In the genomic region with DNA sequence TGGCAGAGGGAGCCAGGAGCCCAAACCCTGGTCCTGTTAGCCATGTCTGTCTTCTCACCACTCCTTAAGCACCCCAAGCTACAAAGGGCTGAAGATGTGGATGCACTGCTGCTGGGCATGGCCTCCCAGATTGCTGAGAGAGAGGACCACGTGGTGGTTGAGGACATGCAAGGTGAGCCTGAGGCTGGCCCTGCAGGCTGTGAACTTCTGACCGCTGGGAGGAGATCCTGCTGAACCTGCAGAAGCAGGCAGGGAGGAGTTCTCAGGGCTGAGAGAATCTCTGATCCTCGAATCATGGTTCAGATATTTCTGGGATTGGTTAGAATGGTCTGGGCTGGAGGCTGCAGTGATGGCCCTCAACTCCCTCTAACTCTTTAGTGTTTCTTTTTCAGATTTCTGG, we compare ENCODE assay signal across 31 mouse cellular contexts. TPM values are rescaled to one million over a fixed set of nuclear protein-coding genes. Genes with fewer than 3 reads are reported as not detected.
A peak's percentile ranks its signal among the peaks of the same experiment; 100 is the strongest.
DNase-seq lines count a peak whose midpoint lies in the region; ATAC-seq and TF ChIP-seq lines count a peak whose summit lies in the region.
"Had no signal": no experiment of that assay in that cellular context is flagged by ENCODE, and none has a peak within 500 bp of the region (broad histone marks: within the 10 kb centered on the region; RNA-seq: fewer than 3 reads in every experiment).

No protein-coding gene starts in this region.

- H3K79me2 ChIP-seq in liver, adult 2 months (ENCODE audit: control insufficient read depth, insufficient read depth, low read length), result no peaks in the 10 kb centered on the region

- no peak overlapping the region for H3K27ac ChIP-seq in kidney, adult 2 months (ENCODE audit: insufficient read depth, low read depth, low read length)
- no peak overlapping the region for H3K27ac ChIP-seq in kidney, postnatal 0 days
- no peak overlapping the region for H3K27ac ChIP-seq in liver, adult 2 months (replicated peaks; ENCODE audit: insufficient read depth, low read depth, low read length)
- H3K27ac ChIP-seq in liver, embryonic 12.5 days, result no peak overlapping the region
- H3K27ac ChIP-seq: embryonic facial prominence, embryonic 10.5 days; embryonic facial prominence, embryonic 13.5 days; forebrain, embryonic 12.5 days; forebrain, embryonic 15.5 days; heart, embryonic 15.5 days; hindbrain, embryonic 10.5 days; hindbrain, embryonic 13.5 days had no signal

- no peak overlapping the region for H3K9ac ChIP-seq in kidney, postnatal 0 days (ENCODE audit: low read depth, low read length)
- no peak overlapping the region for H3K9ac ChIP-seq in liver, adult 2 months (ENCODE audit: low read depth, low read length)
- H3K9ac ChIP-seq in liver, embryonic 12.5 days, result no peak overlapping the region
- H3K9ac ChIP-seq: embryonic facial prominence, embryonic 13.5 days; forebrain, embryonic 12.5 days; forebrain, embryonic 15.5 days; heart, embryonic 12.5 days; heart, embryonic 15.5 days; hindbrain, embryonic 13.5 days had no signal

- peak; percentile 56 for DNase-seq in kidney, adult 2 months
- no peak for DNase-seq in kidney, postnatal 4 days
- DNase-seq in kidney, postnatal 0 days (ENCODE audit: low spot score), result no peak
- no peak for DNase-seq in kidney, postnatal 14 days
- DNase-seq in liver, adult 2 months (ENCODE audit: extremely low read depth, low read depth, low spot score), result peak; percentile 13
- DNase-seq: adrenal gland, adult 2 months; adrenal gland, postnatal 14 days; cerebellum, adult 11-12 months; cerebellum, adult 8-10 months; cerebellum, postnatal 10 days; cerebellum, postnatal 36 days; embryo, embryonic 11 days; gastrocnemius, postnatal 25 days; heart, adult 18-20 months; heart, postnatal 10 days; heart, postnatal 36 days had no signal

- no peak for TF ChIP-seq POLR2A in kidney, adult 2 months (IDR thresholded peaks at IDR 0.05; ENCODE audit: low read depth, low read length)
- no peak for TF ChIP-seq POLR2A in liver, adult 2 months (IDR thresholded peaks at IDR 0.05; ENCODE audit: extremely low read depth, insufficient read depth, low read length)

- H3K4me1 ChIP-seq in kidney, adult 2 months (ENCODE audit: control insufficient read depth, insufficient read depth, low read length), result 0 out of 2 replicates have a peak, but pooled peaks cover 2% of the 10 kb centered on the region
- H3K4me1 ChIP-seq in kidney, postnatal 0 days (replicated peaks; ENCODE audit: insufficient read depth, low read length), result no peaks in the 10 kb centered on the region
- peaks cover 3% of the 10 kb centered on the region; the same call in 1 of the 2 replicates for H3K4me1 ChIP-seq in liver, adult 2 months (ENCODE audit: control insufficient read depth, insufficient read depth, low read length)
- no peaks in the 10 kb centered on the region for H3K4me1 ChIP-seq in liver, embryonic 12.5 days
- H3K4me1 ChIP-seq: embryonic facial prominence, embryonic 10.5 days; embryonic facial prominence, embryonic 13.5 days; forebrain, embryonic 12.5 days; forebrain, embryonic 15.5 days; heart, embryonic 12.5 days; hindbrain, embryonic 10.5 days; hindbrain, embryonic 13.5 days had no signal

- peak; percentile 72 for ATAC-seq in kidney, postnatal 0 days (replicated peaks; ENCODE audit: low FRiP score, low read depth)
- no peak for ATAC-seq in liver, embryonic 12.5 days
- ATAC-seq: CD4-positive, CD25-positive, alpha-beta regulatory T cell, adult 4 months; forebrain, embryonic 15.5 days had no signal

- no peaks in the 10 kb centered on the region for H3K36me3 ChIP-seq in kidney, adult 2 months (ENCODE audit: control insufficient read depth, insufficient read depth, low read length)
- H3K36me3 ChIP-seq in kidney, postnatal 0 days (ENCODE audit: insufficient read depth, low read length), result no peaks in the 10 kb centered on the region
- no peaks in the 10 kb centered on the region for H3K36me3 ChIP-seq in liver, adult 2 months (ENCODE audit: control insufficient read depth, insufficient read depth, low read length)
- H3K36me3 ChIP-seq in liver, embryonic 12.5 days, result no peaks in the 10 kb centered on the region
- H3K36me3 ChIP-seq: embryonic facial prominence, embryonic 10.5 days; embryonic facial prominence, embryonic 13.5 days; forebrain, embryonic 12.5 days; forebrain, embryonic 15.5 days; heart, embryonic 12.5 days; heart, embryonic 15.5 days; hindbrain, embryonic 10.5 days; hindbrain, embryonic 13.5 days had no signal

- WGBS in kidney, adult 2 months, result 46% methylated on average over 3 of the region's 3 CpGs
- WGBS in kidney, postnatal 0 days, result 52% methylated on average over 3 of the region's 3 CpGs
- WGBS in liver, adult 2 months, result 33% methylated on average over 3 of the region's 3 CpGs
- WGBS in liver, embryonic 12.5 days (ENCODE audit: insufficient replicate concordance), result 32% methylated on average over 3 of the region's 3 CpGs

- H3K9me3 ChIP-seq in kidney, postnatal 0 days (replicated peaks; ENCODE audit: low read length), result no peaks in the 10 kb centered on the region
- H3K9me3 ChIP-seq in liver, embryonic 12.5 days (replicated peaks), result no peaks in the 10 kb centered on the region
- H3K9me3 ChIP-seq: embryonic facial prominence, embryonic 10.5 days; embryonic facial prominence, embryonic 13.5 days; forebrain, embryonic 12.5 days; forebrain, embryonic 15.5 days; heart, embryonic 12.5 days; heart, embryonic 15.5 days; hindbrain, embryonic 10.5 days; hindbrain, embryonic 13.5 days had no signal

- no peak overlapping the region for H3K4me3 ChIP-seq in kidney, adult 2 months (ENCODE audit: insufficient read depth, low read depth, low read length)
- H3K4me3 ChIP-seq in kidney, postnatal 0 days (replicated peaks; ENCODE audit: low read depth, low read length), result no peak overlapping the region
- no peak overlapping the region for H3K4me3 ChIP-seq in liver, adult 2 months (ENCODE audit: insufficient read depth, low read depth, low read length)
- no peak overlapping the region for H3K4me3 ChIP-seq in liver, embryonic 12.5 days
- H3K4me3 ChIP-seq: embryonic facial prominence, embryonic 10.5 days; embryonic facial prominence, embryonic 13.5 days; erythroblast, embryonic 14.5 days; forebrain, embryonic 12.5 days; forebrain, embryonic 15.5 days; heart, embryonic 12.5 days; heart, embryonic 15.5 days; hindbrain, embryonic 10.5 days; hindbrain, embryonic 13.5 days had no signal

- no peak overlapping the region for H3K4me2 ChIP-seq in kidney, postnatal 0 days (ENCODE audit: low read length)
- no peak overlapping the region for H3K4me2 ChIP-seq in liver, embryonic 12.5 days
- H3K4me2 ChIP-seq: embryonic facial prominence, embryonic 13.5 days; forebrain, embryonic 12.5 days; forebrain, embryonic 15.5 days; heart, embryonic 12.5 days; heart, embryonic 15.5 days; hindbrain, embryonic 13.5 days had no signal

- H3K27me3 ChIP-seq in kidney, adult 2 months (replicated peaks; ENCODE audit: control insufficient read depth, insufficient read depth, low read length), result no peaks in the 10 kb centered on the region
- no peaks in the 10 kb centered on the region for H3K27me3 ChIP-seq in kidney, postnatal 0 days (ENCODE audit: insufficient read depth, low read length)
- H3K27me3 ChIP-seq in liver, adult 2 months (ENCODE audit: control insufficient read depth, insufficient read depth, low read length), result no peaks in the 10 kb centered on the region
- H3K27me3 ChIP-seq in liver, embryonic 12.5 days (replicated peaks), result peaks cover 12% of the 10 kb centered on the region; the same call in 1 of the 2 replicates
- H3K27me3 ChIP-seq: embryonic facial prominence, embryonic 13.5 days; forebrain, embryonic 12.5 days; forebrain, embryonic 15.5 days had no signal

- TF ChIP-seq CTCF in kidney, adult 2 months (conservative IDR thresholded peaks at IDR 0.05; ENCODE audit: insufficient read depth, insufficient read length, low read depth, low read length), result no peak
- no peak for TF ChIP-seq CTCF in kidney, postnatal 0 days (IDR thresholded peaks at IDR 0.05; ENCODE audit: low read depth)
- no peak for TF ChIP-seq CTCF in liver, adult 2 months (IDR thresholded peaks at IDR 0.05; ENCODE audit: low read depth, low read length)

RNA-seq across cellular contexts. Expression of a gene that starts 8.5 kb away (rescaled TPM):
- 0.20 and 0.31 TPM in 2 replicates for polyA plus RNA-seq in kidney, adult 2 months (2012; rRNA removed)
- polyA plus RNA-seq in kidney, postnatal 0 days (2015; fragmentation: Nextera tagmentation; extraction: Ambion mirVana), result not detected in 2 replicates
- not detected in 2 replicates for total RNA-seq in liver, adult 2 months (2014; rRNA removed)
- not detected in 2 replicates for polyA plus RNA-seq in liver, adult 2 months (2012; rRNA removed)
- polyA plus RNA-seq in liver, embryonic 12.5 days (2016; fragmentation: Nextera tagmentation; extraction: Ambion mirVana), result not detected in 2 replicates
- total RNA-seq: adrenal gland, adult 2 months; adrenal gland, postnatal 14 days; MEL had no signal
- polyA plus RNA-seq: CD4-positive, CD25-positive, alpha-beta regulatory T cell, adult 4 months; cortical plate, adult 2 months; erythroblast, embryonic 14.5 days had no signal

RNA-seq across cellular contexts. Expression of a gene that starts 10.4 kb away (rescaled TPM):
- polyA plus RNA-seq in kidney, adult 2 months (2012; rRNA removed), result 0.28 and 0.35 TPM in 2 replicates
- 0.15 TPM in 1 of 2 replicates, not detected in the other for polyA plus RNA-seq in kidney, postnatal 0 days (2015; fragmentation: Nextera tagmentation; extraction: Ambion mirVana)
- total RNA-seq in liver, adult 2 months (2014; rRNA removed), result not detected in 2 replicates
- polyA plus RNA-seq in liver, adult 2 months (2012; rRNA removed), result not detected in 2 replicates
- polyA plus RNA-seq in liver, embryonic 12.5 days (2016; fragmentation: Nextera tagmentation; extraction: Ambion mirVana), result not detected in 2 replicates
- total RNA-seq: MEL had no signal
- polyA plus RNA-seq: CD4-positive, CD25-positive, alpha-beta regulatory T cell, adult 4 months; erythroblast, embryonic 14.5 days; forebrain, embryonic 15.5 days; heart, embryonic 12.5 days; heart, embryonic 15.5 days; hindbrain, embryonic 10.5 days had no signal

RNA-seq across cellular contexts. Expression of a gene that starts 25.3 kb away (rescaled TPM):
- polyA plus RNA-seq in kidney, adult 2 months (2012; rRNA removed), result 0.20 TPM in 1 of 2 replicates, not detected in the other
- polyA plus RNA-seq in kidney, postnatal 0 days (2015; fragmentation: Nextera tagmentation; extraction: Ambion mirVana), result not detected in 2 replicates
- total RNA-seq in liver, adult 2 months (2014; rRNA removed), result 0.09 TPM in 1 of 2 replicates, not detected in the other
- polyA plus RNA-seq in liver, adult 2 months (2012; rRNA removed), result not detected in 2 replicates
- polyA plus RNA-seq in liver, embryonic 12.5 days (2016; fragmentation: Nextera tagmentation; extraction: Ambion mirVana), result not detected in 2 replicates
- total RNA-seq: adrenal gland, adult 2 months; adrenal gland, postnatal 14 days; gastrocnemius, adult 8-10 months; gastrocnemius, postnatal 25 days; heart, postnatal 10 days; heart, postnatal 36 days; MEL had no signal
- polyA plus RNA-seq: adrenal gland, adult 2 months; C2C12; CD4-positive, CD25-positive, alpha-beta regulatory T cell, adult 4 months; cortical plate, adult 2 months; embryonic facial prominence, embryonic 10.5 days; embryonic facial prominence, embryonic 13.5 days; erythroblast, embryonic 14.5 days; forebrain, embryonic 12.5 days; heart, embryonic 12.5 days; heart, embryonic 15.5 days; hindbrain, embryonic 10.5 days; hindbrain, embryonic 13.5 days had no signal

RNA-seq across cellular contexts. Expression of a gene that starts 25.7 kb away (rescaled TPM):
- polyA plus RNA-seq in kidney, adult 2 months (2012; rRNA removed), result 0.05 and 0.17 TPM in 2 replicates
- 0.04 TPM in 2 replicates for polyA plus RNA-seq in kidney, postnatal 0 days (2015; fragmentation: Nextera tagmentation; extraction: Ambion mirVana)
- 0.07 TPM in 1 of 2 replicates, not detected in the other for total RNA-seq in liver, adult 2 months (2014; rRNA removed)
- 0.02 and 0.04 TPM in 2 replicates for polyA plus RNA-seq in liver, adult 2 months (2012; rRNA removed)
- not detected in 2 replicates for polyA plus RNA-seq in liver, embryonic 12.5 days (2016; fragmentation: Nextera tagmentation; extraction: Ambion mirVana)
- total RNA-seq: MEL had no signal
- polyA plus RNA-seq: CD4-positive, CD25-positive, alpha-beta regulatory T cell, adult 4 months; embryonic facial prominence, embryonic 10.5 days; erythroblast, embryonic 14.5 days; forebrain, embryonic 12.5 days; hindbrain, embryonic 10.5 days; hindbrain, embryonic 13.5 days had no signal

RNA-seq across cellular contexts. Expression of a gene that starts 45.0 kb away (rescaled TPM):
- 14.7 and 16.2 TPM in 2 replicates for polyA plus RNA-seq in kidney, adult 2 months (2012; rRNA removed)
- polyA plus RNA-seq in kidney, postnatal 0 days (2015; fragmentation: Nextera tagmentation; extraction: Ambion mirVana), result 1.3 and 2.3 TPM in 2 replicates
- total RNA-seq in liver, adult 2 months (2014; rRNA removed), result 6.6 and 6.7 TPM in 2 replicates
- 8.1 and 14.0 TPM in 2 replicates for polyA plus RNA-seq in liver, adult 2 months (2012; rRNA removed)
- polyA plus RNA-seq in liver, embryonic 12.5 days (2016; fragmentation: Nextera tagmentation; extraction: Ambion mirVana), result 2.0 TPM in 2 replicates

Comparison
In these comparisons a context has a peak if more than half of its experiments do, and no peak if none do; other contexts are left out.
1. DNase-seq: peak in kidney, adult 2 months (single experiment) and liver, adult 2 months (single experiment); none in kidney, postnatal 4 days (0 of 2), kidney, postnatal 0 days (single experiment) and kidney, postnatal 14 days (single experiment).